Mouse (Mus musculus) midbrain, embryonic 16.5 days (tissue): ENCODE data around the gene Plekhh3. TPM values are rescaled to one million over a fixed set of nuclear protein-coding genes. Genes with fewer than 3 reads are reported as not detected.
"Not testable (repeated sequence)": the region's sequence is repeated elsewhere in the genome, so short reads cannot be mapped to it uniquely, and the experiment has no call there.

Experiments used
- ATAC-seq: fragments of 200-750 bp; cut with Nextera tagmentation; 2 replicates; pipeline ENCODE4 v1.8.0; 2017; ENCODE audit warnings: moderate TSS enrichment
- H3K27ac ChIP-seq: fragments of 300-500 bp; sonication (generic); 2 replicates; pipeline ENCODE4 v1.5.1; 2014; ENCODE audit warnings: mild to moderate bottlenecking, low read length, mixed read lengths
- H3K27me3 ChIP-seq: fragments of 300-500 bp; sonication (generic); 2 replicates; pipeline ENCODE4 v1.6.1; 2014; ENCODE audit warnings: low read depth, low read length, mixed read lengths; ENCODE audit not compliant: control insufficient read depth, insufficient read depth
- H3K36me3 ChIP-seq: fragments of 300-500 bp; sonication (generic); 2 replicates; pipeline ENCODE4 v1.6.1; 2014; ENCODE audit warnings: mild to moderate bottlenecking, low read length, moderate library complexity, mixed read lengths; ENCODE audit not compliant: control insufficient read depth, insufficient read depth
- H3K4me1 ChIP-seq: fragments of 300-500 bp; sonication (generic); 2 replicates; pipeline ENCODE4 v1.6.1; 2014; ENCODE audit warnings: mild to moderate bottlenecking, low read length, mixed read lengths; ENCODE audit not compliant: control insufficient read depth, insufficient read depth
- H3K4me2 ChIP-seq: fragments of 300-500 bp; sonication (generic); 2 replicates; pipeline ENCODE4 v1.6.1; 2014; ENCODE audit warnings: mild to moderate bottlenecking, low read length, mixed read lengths
- H3K4me3 ChIP-seq: fragments of 300-500 bp; sonication (generic); 2 replicates; pipeline ENCODE4 v1.5.1; 2014; ENCODE audit warnings: low read depth, mild to moderate bottlenecking, low read length, moderate library complexity, mixed read lengths
- H3K9ac ChIP-seq: fragments of 300-500 bp; sonication (generic); 2 replicates; pipeline ENCODE4 v1.6.1; 2014; ENCODE audit warnings: low read depth, low read length, mixed read lengths
- H3K9me3 ChIP-seq: fragments of 300-500 bp; sonication (generic); replicated peaks from 2 replicates; pipeline ENCODE4 v1.6.1; 2014; ENCODE audit warnings: mild to moderate bottlenecking, low read length, mixed read lengths; ENCODE audit not compliant: control insufficient read depth, poor library complexity, severe bottlenecking
- WGBS: fragments of 180-500 bp; shearing (Covaris S2); extraction: QIAGEN DNeasy Blood & Tissue Kit; methylation state at CpG from one replicate; pipeline ENCODE4 v1.1.7; 2014; 5-methylcytosine and 5-hydroxymethylcytosine counted together
- polyA plus RNA-seq: library from polyadenylated mRNA; unstranded; fragments of >200 nt; fragmentation: Nextera tagmentation; extraction: Ambion mirVana; gene quantifications from 2 replicates; pipeline ENCODE4 v1.2.1, GENCODE M21; 2015

Plekhh3 gene
- polyA plus RNA-seq, 1 experiment from 2014 or later, result 6.5 TPM

- H3K4me1 ChIP-seq, result no peaks in the 10 kb centered on the region
- H3K27me3 ChIP-seq, result no peaks in the 10 kb centered on the region
- H3K36me3 ChIP-seq, result no peaks in the 10 kb centered on the region
- 84% methylated on average over 7 of the region's 7 CpGs for WGBS
- H3K4me2 ChIP-seq, result no peak overlapping the region
- H3K4me3 ChIP-seq, result no peak overlapping the region
- no peaks in the 10 kb centered on the region for H3K9me3 ChIP-seq
- H3K9ac ChIP-seq, result no peak overlapping the region
- no peak for ATAC-seq
- no peak overlapping the region for H3K27ac ChIP-seq
These were observed 34.2 kb downstream of the Plekhh3 start for GRCm38 (mm10) chr11:101137000-101137399.

GRCm38 (mm10) chr11:101134217-101134865 lies 36.8 kb downstream of the Plekhh3 start:
- no peak overlapping the region for H3K9ac ChIP-seq
- no peaks in the 10 kb centered on the region for H3K27me3 ChIP-seq
- no peaks in the 10 kb centered on the region for H3K36me3 ChIP-seq
- H3K4me3 ChIP-seq, result no peak overlapping the region
- no peak for ATAC-seq
- H3K9me3 ChIP-seq, result no peaks in the 10 kb centered on the region
- no peaks in the 10 kb centered on the region for H3K4me1 ChIP-seq
- 86% methylated on average over 13 of the region's 13 CpGs for WGBS
- no peak overlapping the region for H3K27ac ChIP-seq
- H3K4me2 ChIP-seq, result no peak overlapping the region

- H3K27me3 ChIP-seq, result no peaks in the 10 kb centered on the region
- no peak for ATAC-seq
- H3K4me3 ChIP-seq, result no peak overlapping the region
- no peaks in the 10 kb centered on the region for H3K36me3 ChIP-seq
- WGBS, result 81% methylated on average over 12 of the region's 12 CpGs
- no peak overlapping the region for H3K9ac ChIP-seq
- H3K4me1 ChIP-seq, result no peaks in the 10 kb centered on the region
- no peak overlapping the region for H3K4me2 ChIP-seq
- H3K9me3 ChIP-seq, result no peaks in the 10 kb centered on the region
- no peak overlapping the region for H3K27ac ChIP-seq
These were observed 38.1 kb downstream of the Plekhh3 start for GRCm38 (mm10) chr11:101133037-101133436.

DNA sequence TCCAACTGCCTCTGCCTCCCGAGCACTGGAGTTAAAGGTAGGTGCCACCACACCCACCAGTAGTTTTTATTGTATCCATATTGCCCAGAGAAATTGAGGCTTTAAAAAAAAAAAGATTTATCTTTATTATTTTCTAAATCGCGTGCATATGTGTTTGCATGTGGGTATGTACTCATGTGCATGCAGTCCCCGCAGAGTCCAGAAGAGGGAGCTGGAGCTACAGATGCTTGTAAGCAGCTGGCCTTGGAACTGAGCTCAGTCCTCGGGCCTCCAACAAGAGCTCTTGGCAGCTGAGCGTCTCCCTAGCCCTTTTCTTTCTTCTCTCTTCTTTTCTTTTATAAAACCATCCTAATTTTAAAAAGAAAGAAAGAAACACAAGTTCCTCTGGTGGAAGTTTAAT lies 39.5 kb downstream of the Plekhh3 start:
- peaks cover 4% of the 10 kb centered on the region for H3K36me3 ChIP-seq
- no peaks in the 10 kb centered on the region for H3K9me3 ChIP-seq
- no peak for ATAC-seq
- no peak overlapping the region for H3K9ac ChIP-seq
- 92% methylated on average over 6 of the region's 6 CpGs for WGBS
- H3K4me3 ChIP-seq, result no peak overlapping the region
- H3K27ac ChIP-seq, result no peak overlapping the region
- no peak overlapping the region for H3K4me2 ChIP-seq
- H3K27me3 ChIP-seq, result no peaks in the 10 kb centered on the region
- H3K4me1 ChIP-seq, result no peaks in the 10 kb centered on the region

DNA sequence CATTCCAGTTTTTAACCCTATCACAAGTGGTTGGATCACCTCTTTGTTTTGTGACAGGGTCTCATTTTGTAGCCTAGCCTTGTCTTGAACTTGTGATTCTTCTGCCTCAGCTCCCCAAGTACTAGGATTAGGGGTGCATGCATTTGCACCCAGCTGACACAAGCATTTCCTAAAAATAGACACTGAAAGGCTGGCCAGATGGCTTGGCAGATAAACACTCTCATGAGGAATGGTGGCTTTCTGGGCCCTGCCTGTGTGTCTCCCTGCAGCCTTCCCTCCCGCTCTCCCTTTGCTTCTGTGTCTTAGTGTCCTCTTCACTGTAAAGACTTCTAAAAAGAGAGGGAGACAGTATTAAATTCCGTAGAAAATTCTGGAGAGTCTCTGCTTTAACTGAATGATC lies 40.0 kb downstream of the Plekhh3 start:
- no peak overlapping the region for H3K27ac ChIP-seq
- no peak for ATAC-seq
- no peaks in the 10 kb centered on the region for H3K4me1 ChIP-seq
- peaks cover 9% of the 10 kb centered on the region for H3K36me3 ChIP-seq
- H3K4me2 ChIP-seq, result no peak overlapping the region
- H3K4me3 ChIP-seq, result no peak overlapping the region
- 93% methylated on average over 2 of the region's 2 CpGs for WGBS
- no peaks in the 10 kb centered on the region for H3K27me3 ChIP-seq
- 0 out of 2 replicates have a peak, but pooled peaks cover 2% of the 10 kb centered on the region for H3K9me3 ChIP-seq
- no peak overlapping the region for H3K9ac ChIP-seq

DNA sequence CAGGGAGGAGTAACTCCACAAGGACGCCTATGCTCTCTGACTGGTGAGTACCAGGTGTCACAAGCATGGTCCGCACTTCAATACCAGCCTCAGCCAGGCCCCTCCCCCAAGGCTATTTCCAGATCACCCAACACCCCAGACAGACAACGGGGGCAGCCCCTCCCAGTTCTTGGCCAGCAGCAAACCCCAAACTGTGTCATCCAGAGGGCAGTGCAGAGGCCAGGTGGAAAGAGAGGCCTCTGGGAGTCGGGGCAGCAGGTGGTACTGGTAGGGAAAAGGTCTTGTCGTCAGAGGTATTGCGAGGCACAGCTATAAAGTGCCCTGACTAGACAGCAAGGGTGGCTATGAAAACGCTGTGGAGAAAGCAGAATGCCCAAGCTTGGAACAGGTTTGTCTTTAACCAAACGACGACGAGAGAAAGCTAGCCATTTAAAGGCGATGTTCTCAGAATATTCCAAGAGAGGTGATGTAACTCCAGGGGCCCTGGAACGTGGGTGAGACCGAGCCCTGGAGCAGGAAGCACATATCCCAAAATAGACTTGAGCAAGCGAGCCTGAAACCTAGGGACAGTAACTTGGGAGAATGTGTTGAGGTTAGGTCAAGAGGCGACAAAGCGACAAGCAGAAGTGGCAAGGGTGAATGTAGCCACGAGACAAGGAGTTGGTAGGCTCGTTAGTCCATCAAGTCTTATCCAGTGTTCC lies 40.9 kb downstream of the Plekhh3 start:
- H3K9me3 ChIP-seq, result 0 out of 2 replicates have a peak, but pooled peaks cover 2% of the 10 kb centered on the region
- H3K4me2 ChIP-seq, result no peak overlapping the region
- 57% methylated on average over 18 of the region's 18 CpGs for WGBS
- H3K36me3 ChIP-seq, result peaks cover 16% of the 10 kb centered on the region
- no peak overlapping the region for H3K27ac ChIP-seq
- H3K4me3 ChIP-seq, result no peak overlapping the region
- H3K27me3 ChIP-seq, result no peaks in the 10 kb centered on the region
- H3K4me1 ChIP-seq, result no peaks in the 10 kb centered on the region
- ATAC-seq, result no peak
- no peak overlapping the region for H3K9ac ChIP-seq

DNA sequence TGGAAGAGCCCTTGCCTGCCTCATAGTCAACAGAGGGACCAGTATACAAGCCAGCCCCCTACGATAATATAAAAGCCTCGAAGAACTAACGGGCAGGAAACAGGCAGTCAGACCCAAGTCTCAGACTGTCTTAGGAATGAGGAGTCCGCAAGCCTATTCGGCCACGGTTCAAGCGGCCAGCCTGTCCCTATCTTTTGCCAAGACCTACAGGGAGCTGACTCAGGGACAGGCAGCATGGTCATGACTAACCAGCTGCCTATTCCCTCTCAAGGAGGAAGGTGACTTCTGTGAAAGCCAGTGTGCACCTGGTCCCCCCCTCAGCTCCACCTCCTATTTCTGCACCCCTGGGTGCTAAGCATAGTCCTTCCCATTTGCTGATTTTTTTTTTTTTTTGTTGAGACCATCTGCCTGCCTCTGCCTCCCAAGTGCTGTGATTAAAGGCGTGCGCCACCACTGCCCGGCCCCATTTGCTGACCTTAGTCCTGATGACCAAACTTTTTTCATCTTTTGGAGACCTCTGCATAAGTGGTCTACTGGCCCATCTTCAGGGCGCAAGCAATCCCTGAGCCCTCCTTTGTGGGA lies 42.1 kb downstream of the Plekhh3 start:
- no peak for ATAC-seq
- H3K4me1 ChIP-seq, result no peaks in the 10 kb centered on the region
- no peak overlapping the region for H3K4me3 ChIP-seq
- H3K27ac ChIP-seq, result no peak overlapping the region
- H3K27me3 ChIP-seq, result no peaks in the 10 kb centered on the region
- H3K9ac ChIP-seq, result no peak overlapping the region
- peaks cover 17% of the 10 kb centered on the region for H3K36me3 ChIP-seq
- no peak overlapping the region for H3K4me2 ChIP-seq
- 0 out of 2 replicates have a peak, but pooled peaks cover 2% of the 10 kb centered on the region for H3K9me3 ChIP-seq
- WGBS, result 88% methylated on average over 11 of the region's 11 CpGs

- Histone ChIP-seq H3K9ac (no peak overlapping the region), H3K4me1 (no peaks in the 10 kb centered on the region)
- 89% methylated on average over 1 of the region's 1 CpGs for WGBS
These were observed 44.1 kb downstream of the Plekhh3 start for GRCm38 (mm10) chr11:101127075-101127474.

DNA sequence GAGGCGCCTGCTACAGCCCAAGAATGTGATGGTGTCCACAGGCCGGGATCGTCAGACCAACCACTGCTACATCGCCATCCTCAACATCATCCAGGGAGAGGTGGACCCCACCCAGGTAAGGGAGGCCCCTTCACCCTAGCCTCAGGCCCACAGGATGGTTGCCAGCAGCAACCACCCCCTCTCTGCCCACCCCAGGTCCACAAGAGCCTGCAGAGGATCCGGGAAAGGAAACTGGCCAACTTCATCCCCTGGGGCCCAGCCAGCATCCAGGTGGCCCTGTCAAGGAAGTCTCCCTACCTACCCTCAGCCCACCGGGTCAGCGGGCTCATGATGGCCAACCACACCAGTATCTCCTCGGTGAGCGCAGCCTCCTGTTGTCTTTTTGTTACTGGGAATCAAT lies 46.1 kb downstream of the Plekhh3 start:
- not testable (repeated sequence) for H3K4me2 ChIP-seq, H3K4me3 ChIP-seq, H3K27ac ChIP-seq, H3K9me3 ChIP-seq, H3K9ac ChIP-seq, H3K27me3 ChIP-seq, ATAC-seq
- peaks cover 11% of the 10 kb centered on the region for H3K4me1 ChIP-seq
- H3K36me3 ChIP-seq, result peaks cover 29% of the 10 kb centered on the region
- 95% methylated on average over 6 of the region's 9 CpGs for WGBS

More at GRCm38 (mm10) chr11:101127075-101127474, 44.1 kb downstream of the Plekhh3 start:
- Histone ChIP-seq H3K4me2 (no peak overlapping the region), H3K27me3 (no peaks in the 10 kb centered on the region), H3K4me3 (no peak overlapping the region), H3K9me3 (0 out of 2 replicates have a peak, but pooled peaks cover 2% of the 10 kb centered on the region), H3K27ac (no peak overlapping the region), H3K36me3 (peaks cover 29% of the 10 kb centered on the region)
- no peak for ATAC-seq
